Mouse (Mus musculus) B cell, adult 2 months (primary cell): ENCODE results near the gene Id1.
A peak's percentile ranks its signal among the peaks of the same experiment; 100 is the strongest.

ENCODE experiments used
- DNase-seq, 2 experiments: peaks; one replicate each; pipeline ENCODE4 v3.0.0; 2022

Gene Id1

DNA sequence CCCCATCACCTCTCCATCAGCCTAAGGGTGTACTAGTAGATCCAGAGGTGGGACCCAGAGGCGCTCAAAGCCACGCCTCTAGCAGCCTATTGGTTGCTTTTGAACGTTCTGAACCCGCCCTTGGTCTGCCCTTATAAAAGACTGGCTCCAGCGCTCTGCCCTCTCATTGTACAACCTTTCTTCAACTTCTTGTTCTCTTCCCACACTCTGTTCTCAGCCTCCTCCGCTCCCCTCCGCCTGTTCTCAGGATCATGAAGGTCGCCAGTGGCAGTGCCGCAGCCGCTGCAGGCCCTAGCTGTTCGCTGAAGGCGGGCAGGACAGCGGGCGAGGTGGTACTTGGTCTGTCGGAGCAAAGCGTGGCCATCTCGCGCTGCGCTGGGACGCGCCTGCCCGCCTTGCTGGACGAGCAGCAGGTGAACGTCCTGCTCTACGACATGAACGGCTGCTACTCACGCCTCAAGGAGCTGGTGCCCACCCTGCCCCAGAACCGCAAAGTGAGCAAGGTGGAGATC lies at the start of gene Id1:
Gene Id1, plus strand, starts transcription at position 162 of the 512 bp plus-strand sequence.
- peak; percentile 45 to 54 for DNase-seq

GRCm38 (mm10) chr2:152686399-152686798 lies 49.7 kb upstream of the Id1 start:
- no peak for DNase-seq

- DNase-seq: peak; percentile 4 to 6
Observed at GRCm38 (mm10) chr2:152686806-152687267, 49.2 kb upstream of the Id1 start, which contains the start of gene Mcts2. Gene Mcts2 (plus strand): TSS chr2:152687035.

GRCm38 (mm10) chr2:152691564-152692217 lies 44.4 kb upstream of the Id1 start:
- no peak for DNase-seq

DNA sequence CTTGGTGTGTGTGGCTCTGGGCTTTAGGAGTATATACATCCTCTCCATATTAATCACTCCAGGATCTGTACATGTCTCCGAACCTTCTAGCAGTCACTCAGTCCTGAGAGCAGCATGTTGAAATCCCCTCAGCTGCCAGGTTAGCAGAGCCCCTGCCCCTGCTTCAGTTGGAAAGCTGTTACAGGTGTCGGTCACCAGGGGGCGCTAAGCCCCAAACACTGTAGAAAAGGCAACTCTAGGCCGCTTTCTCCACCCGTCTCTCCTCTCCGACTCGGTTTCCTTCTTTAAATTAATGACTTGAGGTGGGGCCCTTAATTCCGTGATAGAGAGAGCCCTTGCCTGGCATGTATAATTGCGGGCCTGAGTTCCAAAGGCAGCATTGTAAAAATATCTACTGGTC lies 42.8 kb upstream of the Id1 start:
- DNase-seq: peak; percentile 78 to 81

GRCm38 (mm10) chr2:152693735-152694134 lies 42.3 kb upstream of the Id1 start:
- DNase-seq: no peak

GRCm38 (mm10) chr2:152694708-152695107 lies 41.3 kb upstream of the Id1 start:
- DNase-seq: no peak

DNA sequence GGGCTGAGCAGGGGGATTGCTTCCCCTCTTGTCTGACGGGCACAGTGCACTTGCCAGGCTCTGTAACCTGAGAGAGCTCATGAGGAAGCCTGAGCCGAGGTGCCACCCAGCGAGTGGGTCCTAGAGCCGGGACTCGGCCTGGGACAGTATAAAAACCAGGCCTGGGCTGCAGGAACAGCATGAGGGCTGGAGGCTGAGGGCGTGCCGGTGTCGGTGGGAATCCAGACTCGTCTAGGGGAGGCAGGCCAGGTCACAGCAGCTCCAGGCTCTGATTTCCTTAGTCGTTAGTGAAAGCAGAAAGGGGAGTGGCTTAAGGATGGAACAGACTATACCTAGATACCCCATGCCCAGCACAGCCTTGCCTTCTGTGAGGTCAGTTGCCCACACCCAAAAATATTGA lies 40.0 kb upstream of the Id1 start:
- DNase-seq: no peak

DNA sequence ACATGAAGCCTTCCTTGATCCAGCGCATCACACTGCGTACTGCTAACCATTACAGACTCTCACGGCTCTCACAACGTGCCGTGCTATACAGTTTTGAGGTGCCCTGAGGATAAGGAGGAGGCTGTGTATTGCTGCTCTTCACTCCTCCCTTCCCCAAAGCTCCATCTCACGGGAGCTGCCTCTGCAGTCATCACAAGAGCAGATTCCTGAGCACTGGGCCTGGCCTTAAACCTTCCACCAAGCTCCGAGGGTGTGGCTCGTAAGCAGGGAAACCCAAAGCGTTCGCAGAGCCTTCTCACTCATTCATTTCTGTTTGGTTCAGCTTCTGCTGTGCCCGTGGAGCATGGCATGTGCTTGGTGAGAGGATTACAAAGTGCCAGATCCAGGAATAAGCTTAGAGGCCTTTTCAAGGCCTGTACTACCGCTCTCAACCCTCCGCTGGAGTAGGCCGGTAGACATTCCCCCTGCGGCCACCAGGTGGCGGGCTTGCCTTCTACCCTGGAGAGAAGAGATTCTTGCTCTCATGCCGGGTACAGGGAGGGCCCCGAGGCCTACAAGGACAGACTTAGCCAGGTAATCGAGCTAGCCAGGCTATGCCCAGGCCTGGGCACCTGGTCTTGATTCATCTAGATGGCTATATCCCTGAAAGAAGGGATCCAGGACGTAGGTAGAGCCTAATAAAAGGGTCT lies 39.4 kb upstream of the Id1 start:
- peak; percentile 93 to 95 for DNase-seq

DNA sequence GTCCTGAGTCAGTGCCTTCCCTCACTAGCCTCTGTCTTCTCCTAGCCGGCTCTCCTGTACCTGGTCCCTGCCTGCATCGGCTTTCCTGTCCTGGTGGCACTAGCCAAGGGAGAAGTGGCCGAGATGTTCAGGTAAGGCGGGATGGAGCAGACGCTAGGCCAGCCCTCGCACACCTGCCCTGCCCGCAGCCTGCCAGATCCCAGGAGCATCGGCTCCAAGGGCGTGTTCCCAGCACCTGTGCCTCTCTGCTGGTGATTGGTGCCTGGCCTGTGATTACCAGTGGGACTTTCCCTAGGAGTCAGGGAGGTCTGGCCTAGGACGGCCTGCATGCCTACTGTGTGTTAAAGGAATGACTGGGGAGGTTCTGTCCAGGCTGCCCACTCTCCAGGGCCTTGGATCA lies 35.9 kb upstream of the Id1 start:
- DNase-seq: no peak

- DNase-seq: no peak
Observed at GRCm38 (mm10) chr2:152700725-152701124, 35.3 kb upstream of the Id1 start.

- DNase-seq: no peak
Observed at GRCm38 (mm10) chr2:152703596-152704255, 32.3 kb upstream of the Id1 start.

DNA sequence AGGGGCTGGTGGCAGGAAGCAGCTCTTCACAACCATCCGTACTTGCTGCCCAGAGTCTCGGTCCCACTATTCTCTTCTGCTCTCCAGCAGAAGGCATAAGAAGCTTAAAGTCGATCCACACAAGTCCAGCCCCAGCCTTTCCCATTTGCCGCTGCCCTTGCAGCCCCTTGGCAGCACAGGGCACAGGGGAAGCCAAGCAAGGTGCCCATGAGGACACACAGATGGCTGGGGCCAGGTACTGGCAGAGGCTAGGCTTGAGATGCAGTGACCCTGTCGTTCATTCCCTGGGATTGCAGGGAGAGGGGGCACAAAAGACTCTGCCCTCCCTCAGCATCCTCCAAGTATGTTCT lies 31.8 kb upstream of the Id1 start:
- no peak for DNase-seq

DNA sequence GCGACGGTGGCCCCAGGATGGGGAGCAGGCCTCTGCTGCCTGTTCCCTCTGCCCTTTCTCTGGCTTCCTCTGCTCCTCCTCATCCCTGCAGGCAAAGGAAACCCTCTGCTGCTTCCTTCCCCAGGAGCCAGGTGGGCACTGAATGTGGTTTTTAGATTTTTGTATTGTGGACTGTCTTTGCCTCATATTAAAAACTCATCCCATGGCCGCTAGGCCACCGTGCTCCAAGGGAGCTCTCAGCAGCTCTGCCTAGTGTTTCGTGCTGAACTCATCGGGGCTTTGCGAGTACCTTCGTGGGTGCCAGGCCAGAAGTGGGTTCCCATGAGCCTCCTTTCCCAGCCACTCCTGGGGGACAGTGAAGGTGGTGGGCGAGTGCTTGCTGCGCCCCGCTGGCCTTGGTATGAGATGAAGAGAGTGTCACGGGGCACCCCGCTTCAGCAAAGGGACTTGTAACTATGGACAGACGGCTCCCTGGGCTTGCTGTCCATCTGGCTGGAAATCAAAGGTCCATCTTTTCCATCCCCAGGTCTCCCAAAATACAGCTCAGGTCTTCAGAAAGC lies 31.2 kb upstream of the Id1 start:
- DNase-seq: no peak

GRCm38 (mm10) chr2:152705993-152706571 lies 30.0 kb upstream of the Id1 start:
- DNase-seq: no peak

DNA sequence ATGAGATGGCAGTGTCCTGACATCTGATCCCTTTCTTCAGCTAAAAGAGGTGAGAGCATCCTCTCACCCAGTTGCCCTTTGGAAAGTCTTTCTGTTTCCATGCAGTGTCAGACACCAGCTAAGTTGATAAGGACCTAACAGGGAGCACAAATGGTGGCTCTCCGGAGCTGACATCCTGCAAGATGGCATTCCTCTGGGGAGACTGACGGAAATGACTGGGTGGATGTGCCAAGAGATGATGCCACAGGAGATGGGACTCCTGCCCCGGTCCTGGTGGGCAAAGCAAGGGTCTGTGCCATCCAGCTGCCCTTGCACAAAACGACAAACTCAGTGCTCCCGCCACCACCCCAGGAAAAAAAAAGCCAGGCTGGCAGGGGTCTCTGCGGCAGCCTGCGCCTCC lies 28.9 kb upstream of the Id1 start:
- no peak for DNase-seq

- no peak for DNase-seq
Observed at GRCm38 (mm10) chr2:152707627-152708026, 28.4 kb upstream of the Id1 start.

DNA sequence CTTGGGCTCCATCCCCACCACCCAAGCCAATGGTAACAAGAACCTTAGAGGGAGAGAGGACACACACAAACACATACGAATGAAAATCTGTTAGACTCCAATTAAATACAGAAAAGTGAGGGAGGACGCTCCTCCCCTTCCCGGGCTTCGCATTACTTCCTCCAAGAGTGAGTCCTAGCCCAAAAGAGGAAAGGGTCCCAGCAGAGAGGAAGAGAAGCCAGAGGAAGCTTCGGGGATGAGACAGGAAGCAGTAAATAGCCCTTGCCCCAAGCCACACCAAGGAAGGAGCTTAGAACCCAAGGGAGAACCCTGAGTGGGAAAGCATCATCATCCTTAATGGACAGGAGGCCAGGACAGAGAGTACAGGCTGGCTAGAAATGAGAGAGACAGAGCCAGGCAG lies 27.0 kb upstream of the Id1 start:
- DNase-seq: no peak

- DNase-seq: no peak
Observed at GRCm38 (mm10) chr2:152716241-152716772, 19.7 kb upstream of the Id1 start.

DNA sequence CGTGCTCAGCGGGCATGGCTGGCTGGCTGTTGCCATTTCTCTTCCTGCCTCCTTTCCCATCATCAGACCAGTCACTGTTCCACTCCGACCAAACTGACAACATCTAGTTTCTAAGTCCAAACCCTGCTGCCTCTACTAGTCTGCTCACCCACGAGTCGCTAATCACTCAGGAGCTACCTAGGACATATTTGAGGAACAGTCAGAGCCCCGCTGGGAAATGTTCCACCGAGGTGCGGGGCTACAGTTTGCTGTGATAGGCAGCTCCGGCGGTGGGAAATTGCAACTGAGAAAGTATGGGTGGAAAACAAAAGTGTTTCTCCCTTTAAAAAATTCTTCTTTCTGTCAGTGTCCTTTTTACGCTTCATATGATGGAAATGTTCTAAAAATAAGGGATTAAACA lies 18.4 kb upstream of the Id1 start:
- no peak for DNase-seq

DNA sequence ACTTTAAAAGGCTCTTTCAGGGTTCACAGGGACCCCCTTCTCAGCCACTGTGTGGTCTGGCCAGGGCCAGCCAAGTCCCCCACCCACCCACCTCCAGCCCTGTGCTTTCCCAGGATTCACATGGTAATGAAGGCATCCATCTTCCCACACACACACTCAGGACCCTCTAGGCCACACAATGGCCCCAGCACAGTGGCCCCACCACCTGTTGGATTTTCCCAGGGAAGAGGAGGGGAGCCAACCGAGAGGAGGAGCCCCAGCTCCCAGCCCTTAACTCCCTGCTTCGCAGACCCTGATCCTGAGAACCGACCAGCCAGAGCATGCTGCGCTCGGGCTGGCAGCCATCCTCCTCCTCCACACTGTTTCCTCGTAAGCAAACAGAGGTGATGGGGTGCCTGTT lies 18.0 kb upstream of the Id1 start:
- no peak for DNase-seq

- DNase-seq: peak in 1 of 2 experiments; percentile 15
Observed at GRCm38 (mm10) chr2:152723651-152724331, 12.3 kb upstream of the Id1 start.
